Mouse (Mus musculus) liver, embryonic 12.5 days (tissue): Measurements from ENCODE around the gene Snx9. TPM values are rescaled to one million over a fixed set of nuclear protein-coding genes. Genes with fewer than 3 reads are reported as not detected.
A peak's percentile ranks its signal among the peaks of the same experiment; 100 is the strongest.

Experiments used
- ATAC-seq: fragments of 200-750 bp; cut with Nextera tagmentation; 2 replicates; pipeline ENCODE4 v1.8.0; 2017; ENCODE audit warnings: moderate number of reproducible peaks, mild to moderate bottlenecking, moderate library complexity
- H3K27ac ChIP-seq: fragments of 300-500 bp; sonication (generic); 2 replicates; pipeline ENCODE4 v1.5.1; 2016; ENCODE audit warnings: mild to moderate bottlenecking
- H3K27me3 ChIP-seq: fragments of 300-500 bp; sonication (generic); replicated peaks from 2 replicates; pipeline ENCODE4 v1.6.1; 2016; ENCODE audit warnings: mild to moderate bottlenecking, moderate library complexity
- H3K36me3 ChIP-seq: fragments of 300-500 bp; sonication (generic); 2 replicates; pipeline ENCODE4 v1.6.1; 2016; ENCODE audit warnings: mild to moderate bottlenecking, moderate library complexity
- H3K4me1 ChIP-seq: fragments of 300-500 bp; sonication (generic); 2 replicates; pipeline ENCODE4 v1.6.1; 2016
- H3K4me2 ChIP-seq: fragments of 300-500 bp; sonication (generic); 2 replicates; pipeline ENCODE4 v1.6.1; 2016; ENCODE audit warnings: mild to moderate bottlenecking, moderate library complexity
- H3K4me3 ChIP-seq: fragments of 300-500 bp; sonication (generic); 2 replicates; pipeline ENCODE4 v1.5.1; 2016; ENCODE audit warnings: mild to moderate bottlenecking, moderate library complexity
- H3K9ac ChIP-seq: fragments of 300-500 bp; sonication (generic); 2 replicates; pipeline ENCODE4 v1.6.1; 2016; ENCODE audit warnings: mild to moderate bottlenecking, moderate library complexity
- H3K9me3 ChIP-seq: fragments of 300-500 bp; sonication (generic); replicated peaks from 2 replicates; pipeline ENCODE4 v1.6.1; 2016; ENCODE audit warnings: mild to moderate bottlenecking, moderate library complexity
- WGBS: fragments of 180-500 bp; shearing (Covaris S2); methylation state at CpG from one replicate; pipeline ENCODE4 v1.1.7; 2016; ENCODE audit not compliant: insufficient replicate concordance; 5-methylcytosine and 5-hydroxymethylcytosine counted together
- polyA plus RNA-seq: library from polyadenylated mRNA; unstranded; fragments of >200 nt; fragmentation: Nextera tagmentation; extraction: Ambion mirVana; gene quantifications from 2 replicates; pipeline ENCODE4 v1.2.1, GENCODE M21; 2016

Gene Snx9
- polyA plus RNA-seq, 1 experiment from 2014 or later = 22.7 TPM

- WGBS = 80% methylated on average over 5 of the region's 5 CpGs
- Histone ChIP-seq H3K4me2 (no peak overlapping the region), H3K27me3 (no peaks in the 10 kb centered on the region), H3K4me3 (no peak overlapping the region), H3K9ac (no peak overlapping the region), H3K27ac (no peak overlapping the region), H3K4me1 (peaks cover 38% of the 10 kb centered on the region), H3K9me3 (no peaks in the 10 kb centered on the region), H3K36me3 (no peaks in the 10 kb centered on the region)
- ATAC-seq = no peak
Measured at GRCm38 (mm10) chr17:5870002-5870401, 28.9 kb downstream of the Snx9 start.

- H3K27ac ChIP-seq = no peak overlapping the region
- no peak for ATAC-seq
- H3K27me3 ChIP-seq = no peaks in the 10 kb centered on the region
- no peaks in the 10 kb centered on the region for H3K36me3 ChIP-seq
- no peaks in the 10 kb centered on the region for H3K9me3 ChIP-seq
- H3K9ac ChIP-seq = no peak overlapping the region
- no peak overlapping the region for H3K4me3 ChIP-seq
- H3K4me2 ChIP-seq = no peak overlapping the region
- WGBS = 86% methylated on average over 11 of the region's 11 CpGs
- peaks cover 45% of the 10 kb centered on the region for H3K4me1 ChIP-seq
Measured at GRCm38 (mm10) chr17:5870696-5871095, 29.6 kb downstream of the Snx9 start.

- Histone ChIP-seq H3K36me3 (no peaks in the 10 kb centered on the region), H3K9ac (no peak overlapping the region), H3K27me3 (no peaks in the 10 kb centered on the region), H3K27ac (no peak overlapping the region), H3K4me3 (no peak overlapping the region), H3K9me3 (no peaks in the 10 kb centered on the region), H3K4me1 (peaks cover 40% of the 10 kb centered on the region), H3K4me2 (no peak overlapping the region)
- no peak for ATAC-seq
- 75% methylated on average over 12 of the region's 12 CpGs for WGBS
Measured at GRCm38 (mm10) chr17:5872506-5872905, 31.4 kb downstream of the Snx9 start.

- Histone ChIP-seq H3K4me3 (no peak overlapping the region), H3K36me3 (no peaks in the 10 kb centered on the region), H3K4me2 (no peak overlapping the region), H3K9me3 (no peaks in the 10 kb centered on the region), H3K27ac (no peak overlapping the region), H3K4me1 (peaks cover 25% of the 10 kb centered on the region), H3K27me3 (no peaks in the 10 kb centered on the region), H3K9ac (no peak overlapping the region)
- WGBS = 65% methylated on average over 1 of the region's 1 CpGs
- no peak for ATAC-seq
Measured at GRCm38 (mm10) chr17:5874565-5874964, 33.4 kb downstream of the Snx9 start.

- Histone ChIP-seq H3K27ac (no peak overlapping the region), H3K9ac (no peak overlapping the region), H3K4me1 (peaks cover 20% of the 10 kb centered on the region), H3K4me3 (no peak overlapping the region), H3K36me3 (no peaks in the 10 kb centered on the region), H3K27me3 (no peaks in the 10 kb centered on the region), H3K4me2 (no peak overlapping the region), H3K9me3 (no peaks in the 10 kb centered on the region)
- 81% methylated on average over 10 of the region's 10 CpGs for WGBS
- ATAC-seq = no peak
Measured at GRCm38 (mm10) chr17:5877611-5878157, 36.6 kb downstream of the Snx9 start.

- Histone ChIP-seq H3K9ac (no peak overlapping the region), H3K36me3 (no peaks in the 10 kb centered on the region), H3K27me3 (no peaks in the 10 kb centered on the region), H3K4me1 (peaks cover 19% of the 10 kb centered on the region), H3K9me3 (no peaks in the 10 kb centered on the region), H3K4me2 (no peak overlapping the region), H3K27ac (no peak overlapping the region), H3K4me3 (no peak overlapping the region)
- no peak for ATAC-seq
- 87% methylated on average over 4 of the region's 4 CpGs for WGBS
Measured at GRCm38 (mm10) chr17:5878878-5879277, 37.7 kb downstream of the Snx9 start.

GRCm38 (mm10) chr17:5885474-5885873 lies 44.3 kb downstream of the Snx9 start:
- H3K27me3 ChIP-seq = no peaks in the 10 kb centered on the region
- H3K4me3 ChIP-seq = no peak overlapping the region
- H3K4me2 ChIP-seq = peak overlapping the region; percentile 22; the same call in 1 of the 2 replicates
- no peaks in the 10 kb centered on the region for H3K9me3 ChIP-seq
- WGBS = 16% methylated on average over 8 of the region's 8 CpGs
- ATAC-seq = peak; percentile 61
- H3K9ac ChIP-seq = peak overlapping the region; percentile 12; the same call in 1 of the 2 replicates
- H3K4me1 ChIP-seq = peaks cover 46% of the 10 kb centered on the region
- H3K36me3 ChIP-seq = 0 out of 2 replicates have a peak, but pooled peaks cover 10% of the 10 kb centered on the region
- H3K27ac ChIP-seq = peak overlapping the region; percentile 77

- H3K4me2 ChIP-seq = peak overlapping the region; percentile 15; the same call in 1 of the 2 replicates
- H3K9me3 ChIP-seq = no peaks in the 10 kb centered on the region
- no peak overlapping the region for H3K4me3 ChIP-seq
- H3K4me1 ChIP-seq = peaks cover 54% of the 10 kb centered on the region
- peak overlapping the region; percentile 77 for H3K27ac ChIP-seq
- H3K9ac ChIP-seq = no peak overlapping the region
- peaks cover 13% of the 10 kb centered on the region for H3K36me3 ChIP-seq
- WGBS = 59% methylated on average over 6 of the region's 6 CpGs
- no peaks in the 10 kb centered on the region for H3K27me3 ChIP-seq
- ATAC-seq = no peak
Measured at GRCm38 (mm10) chr17:5886181-5886810, 45.2 kb downstream of the Snx9 start.

GRCm38 (mm10) chr17:5886943-5887800 lies 46.0 kb downstream of the Snx9 start:
- H3K4me2 ChIP-seq = peak overlapping the region; percentile 15
- H3K9me3 ChIP-seq = no peaks in the 10 kb centered on the region
- H3K27ac ChIP-seq = peak overlapping the region; percentile 38; the same call in 1 of the 2 replicates
- peaks cover 62% of the 10 kb centered on the region for H3K4me1 ChIP-seq
- peaks cover 16% of the 10 kb centered on the region for H3K36me3 ChIP-seq
- no peak overlapping the region for H3K4me3 ChIP-seq
- no peak overlapping the region for H3K9ac ChIP-seq
- no peak for ATAC-seq
- no peaks in the 10 kb centered on the region for H3K27me3 ChIP-seq
- 45% methylated on average over 20 of the region's 20 CpGs for WGBS

GRCm38 (mm10) chr17:5890429-5890828 lies 49.3 kb downstream of the Snx9 start:
- H3K9me3 ChIP-seq = no peaks in the 10 kb centered on the region
- H3K4me1 ChIP-seq = peaks cover 85% of the 10 kb centered on the region
- H3K36me3 ChIP-seq = peaks cover 26% of the 10 kb centered on the region
- 14% methylated on average over 8 of the region's 8 CpGs for WGBS
- peak overlapping the region; percentile 54 for H3K4me2 ChIP-seq
- H3K4me3 ChIP-seq = no peak overlapping the region
- no peak overlapping the region; the same call in 1 of the 2 replicates for H3K9ac ChIP-seq
- peak overlapping the region; percentile 52; the same call in 1 of the 2 replicates for H3K27ac ChIP-seq
- H3K27me3 ChIP-seq = no peaks in the 10 kb centered on the region
- ATAC-seq = peak; percentile 81

GRCm38 (mm10) chr17:5891933-5892683 lies 51.0 kb downstream of the Snx9 start:
- WGBS = 58% methylated on average over 9 of the region's 9 CpGs
- peak; percentile 36 for ATAC-seq
- H3K9me3 ChIP-seq = no peaks in the 10 kb centered on the region
- peaks cover 68% of the 10 kb centered on the region for H3K4me1 ChIP-seq
- H3K9ac ChIP-seq = no peak overlapping the region
- H3K4me3 ChIP-seq = no peak overlapping the region
- no peak overlapping the region for H3K4me2 ChIP-seq
- no peaks in the 10 kb centered on the region for H3K27me3 ChIP-seq
- H3K36me3 ChIP-seq = peaks cover 34% of the 10 kb centered on the region
- peak overlapping the region; percentile 79 for H3K27ac ChIP-seq
